Mouse (Mus musculus) heart, embryonic 10.5 days (tissue): Measurements from ENCODE around the gene Tbx6. TPM values are rescaled to one million over a fixed set of nuclear protein-coding genes. Genes with fewer than 3 reads are reported as not detected.

ENCODE experiments used
- DNase-seq: peaks from one replicate; pipeline ENCODE4 v3.0.0-alpha.2; 2017; ENCODE audit warnings: low spot score
- H3K27ac ChIP-seq: fragments of 300-500 bp; sonication (generic); 2 replicates; pipeline ENCODE4 v1.5.1; 2016; ENCODE audit warnings: mild to moderate bottlenecking
- H3K27me3 ChIP-seq: fragments of 300-500 bp; sonication (generic); 2 replicates; pipeline ENCODE4 v1.6.1; 2016; ENCODE audit warnings: mild to moderate bottlenecking; ENCODE audit not compliant: poor library complexity, insufficient read depth, severe bottlenecking
- H3K36me3 ChIP-seq: fragments of 300-500 bp; sonication (generic); 2 replicates; pipeline ENCODE4 v1.6.1; 2016; ENCODE audit warnings: mild to moderate bottlenecking, moderate library complexity
- H3K4me1 ChIP-seq: fragments of 300-500 bp; sonication (generic); 2 replicates; pipeline ENCODE4 v1.6.1; 2016; ENCODE audit warnings: mild to moderate bottlenecking
- H3K4me3 ChIP-seq: fragments of 300-500 bp; sonication (generic); 2 replicates; pipeline ENCODE4 v1.5.1; 2016; ENCODE audit warnings: mild to moderate bottlenecking, moderate library complexity
- H3K9me3 ChIP-seq: fragments of 300-500 bp; sonication (generic); 2 replicates; pipeline ENCODE4 v1.6.1; 2016; ENCODE audit warnings: mild to moderate bottlenecking, moderate library complexity
- WGBS: fragments of 180-500 bp; shearing (Covaris S2); methylation state at CpG from one replicate; pipeline ENCODE4 v1.1.7; 2016; 5-methylcytosine and 5-hydroxymethylcytosine counted together
- polyA plus RNA-seq: library from polyadenylated mRNA; unstranded; fragments of >200 nt; fragmentation: Nextera tagmentation; extraction: Ambion mirVana; gene quantifications from 2 replicates; pipeline ENCODE4 v1.2.1, GENCODE M21; 2016

Gene Tbx6
- polyA plus RNA-seq, 1 experiment from 2014 or later = 0.53 TPM

DNA sequence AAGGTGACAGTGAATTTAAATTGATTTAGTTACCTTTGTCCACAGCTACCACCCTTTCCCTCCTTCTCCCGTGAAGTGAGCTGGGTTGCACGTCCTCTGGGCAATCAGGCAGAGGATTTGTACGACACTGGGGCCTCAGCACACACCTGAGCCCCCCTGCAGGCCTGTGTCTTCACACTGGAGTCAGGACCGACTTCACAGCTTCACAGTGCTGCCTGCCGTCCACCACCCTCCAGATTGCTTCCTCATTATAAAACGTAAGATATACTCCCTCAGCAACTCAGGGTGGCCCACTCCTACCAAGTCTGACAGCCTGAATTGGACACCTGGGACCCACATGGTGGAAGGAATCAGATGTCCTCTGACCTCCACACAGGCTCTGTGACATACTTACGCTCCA, 22.7 kb upstream of the Tbx6 start:
- DNase-seq = no peak
- Histone ChIP-seq H3K9me3 (no peaks in the 10 kb centered on the region), H3K27ac (peak overlapping the region; percentile 97; the same call in 1 of the 2 replicates), H3K4me1 (peaks cover 48% of the 10 kb centered on the region), H3K4me3 (no peak overlapping the region), H3K27me3 (no peaks in the 10 kb centered on the region), H3K36me3 (peaks cover 11% of the 10 kb centered on the region)
- WGBS = 63% methylated on average over 7 of the region's 7 CpGs

DNA sequence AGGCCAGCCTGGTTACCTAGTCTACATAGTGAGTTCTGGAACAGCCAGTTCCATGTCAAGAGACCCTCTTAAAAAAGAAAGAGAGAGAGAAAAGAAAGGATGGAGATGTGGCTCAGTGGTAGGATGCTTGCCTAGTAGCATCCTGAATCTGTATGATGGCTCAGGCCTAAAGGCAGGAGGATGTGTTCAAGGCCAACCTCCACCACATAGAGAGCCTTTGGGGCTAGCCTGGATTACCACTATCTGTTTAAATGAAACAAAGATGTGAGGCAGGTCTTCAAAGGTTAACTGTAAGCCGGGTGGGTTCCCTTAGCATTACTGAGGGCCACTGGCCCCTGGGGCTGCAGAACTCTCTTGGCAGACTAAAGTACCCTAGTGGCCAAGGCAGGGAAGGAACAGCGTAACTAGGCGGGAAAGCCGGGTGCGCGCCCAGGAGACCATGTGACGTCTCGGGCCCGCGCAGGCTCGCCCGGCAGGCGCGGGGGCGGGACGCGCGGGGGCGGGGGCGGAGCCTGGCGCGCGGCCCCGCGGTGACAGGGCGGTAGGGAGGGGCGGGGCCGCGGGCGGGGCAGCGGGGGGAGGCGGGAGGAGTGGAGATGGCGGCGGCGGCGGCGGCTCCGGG, 22.1 kb upstream of the Tbx6 start, which contains the start of gene Mapk3:
Gene Mapk3, plus strand, starts transcription at position 552 of the 622 bp plus-strand sequence.
- Histone ChIP-seq H3K4me1 (peaks cover 54% of the 10 kb centered on the region), H3K27ac (peak within 1 kb of the TSS; percentile 97), H3K36me3 (peaks cover 17% of the 10 kb centered on the region), H3K4me3 (peak within 1 kb of the TSS; percentile 94), H3K27me3 (no peaks in the 10 kb centered on the region), H3K9me3 (no peaks in the 10 kb centered on the region)
- under 1% methylated on average over 34 of the region's 38 CpGs for WGBS
- peak; percentile 96 for DNase-seq

DNA sequence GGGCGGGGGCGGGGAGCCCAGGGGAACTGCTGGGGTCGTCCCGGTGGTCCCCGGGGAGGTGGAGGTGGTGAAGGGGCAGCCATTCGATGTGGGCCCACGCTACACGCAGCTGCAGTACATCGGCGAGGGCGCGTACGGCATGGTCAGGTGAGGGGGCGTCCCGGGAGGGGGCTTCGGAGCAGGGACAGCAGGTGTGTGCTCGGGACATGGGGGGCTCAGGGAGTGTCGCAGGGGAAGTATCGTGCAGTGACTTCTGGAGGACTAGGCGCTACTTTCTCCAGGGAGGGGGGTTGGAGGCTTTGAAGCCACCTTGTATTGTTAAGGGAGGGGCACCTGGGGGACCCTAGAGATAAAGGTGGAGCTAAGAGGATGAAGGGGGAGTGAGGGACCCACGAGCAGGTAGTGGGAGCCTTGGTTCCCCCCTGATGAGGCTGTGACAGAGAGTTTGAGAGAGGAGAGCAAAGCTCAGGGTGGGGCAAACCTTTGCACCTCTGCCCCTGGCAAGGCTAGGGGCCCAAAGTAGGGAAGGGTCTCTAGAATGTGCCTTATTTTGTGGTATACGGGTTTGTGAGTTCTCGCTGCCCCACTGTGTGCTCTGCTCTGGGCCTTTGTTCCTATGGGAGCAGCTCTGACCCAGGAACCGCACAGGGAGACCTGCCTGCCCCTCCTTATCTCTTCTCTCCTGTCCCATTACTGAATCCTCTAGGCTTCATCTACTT, 21.5 kb upstream of the Tbx6 start:
- Histone ChIP-seq H3K4me3 (peak overlapping the region; percentile 94), H3K36me3 (peaks cover 24% of the 10 kb centered on the region), H3K4me1 (peaks cover 61% of the 10 kb centered on the region), H3K9me3 (no peaks in the 10 kb centered on the region), H3K27ac (peak overlapping the region; percentile 97), H3K27me3 (no peaks in the 10 kb centered on the region)
- under 1% methylated on average over 22 of the region's 24 CpGs for WGBS
- DNase-seq = no peak

DNA sequence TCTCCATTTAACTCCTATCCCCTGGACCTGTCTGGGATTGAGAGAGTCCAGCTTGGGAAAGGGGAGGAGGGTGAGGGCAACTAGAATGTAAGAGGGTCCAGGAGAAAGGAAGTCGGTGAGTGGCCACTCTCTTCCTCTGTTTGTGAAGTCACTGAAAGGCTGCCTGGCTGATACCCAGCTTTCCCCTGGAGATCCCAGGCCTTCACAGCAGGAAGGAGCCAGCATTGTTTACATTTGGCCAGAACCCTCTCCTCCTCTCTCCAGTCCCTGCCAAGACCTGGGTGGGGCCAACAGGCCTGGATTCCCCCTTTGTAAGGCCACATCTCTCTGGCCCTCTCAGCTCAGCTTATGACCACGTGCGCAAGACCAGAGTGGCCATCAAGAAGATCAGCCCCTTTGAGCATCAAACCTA, 20.9 kb upstream of the Tbx6 start:
- H3K4me1 ChIP-seq = peaks cover 62% of the 10 kb centered on the region
- H3K9me3 ChIP-seq = no peaks in the 10 kb centered on the region
- no peaks in the 10 kb centered on the region for H3K27me3 ChIP-seq
- no peak for DNase-seq
- WGBS = 25% methylated on average over 3 of the region's 3 CpGs
- peak overlapping the region; percentile 97 for H3K27ac ChIP-seq
- H3K36me3 ChIP-seq = peaks cover 30% of the 10 kb centered on the region
- peak overlapping the region; percentile 94 for H3K4me3 ChIP-seq

DNA sequence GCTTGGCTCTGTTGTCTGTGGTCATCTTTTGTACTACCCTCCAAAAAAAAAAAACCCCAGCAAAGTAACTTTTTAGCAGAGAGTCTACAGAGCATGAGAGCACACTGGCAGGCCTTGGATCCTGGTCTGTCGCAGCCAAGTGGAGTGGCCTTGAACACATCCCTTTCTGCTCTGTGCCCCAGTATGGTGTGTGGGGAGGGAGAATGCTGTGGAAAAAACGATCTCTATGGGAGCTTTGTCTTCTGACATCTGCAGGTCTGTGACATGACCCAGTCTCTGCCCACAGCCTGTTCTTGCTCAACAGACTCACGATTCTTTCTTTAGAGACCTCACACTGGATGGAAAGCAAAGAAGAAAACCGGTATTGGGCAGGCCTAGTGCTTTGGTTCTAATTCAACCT, 20.3 kb upstream of the Tbx6 start:
- peaks cover 35% of the 10 kb centered on the region for H3K36me3 ChIP-seq
- peaks cover 66% of the 10 kb centered on the region for H3K4me1 ChIP-seq
- no peaks in the 10 kb centered on the region for H3K27me3 ChIP-seq
- DNase-seq = no peak
- H3K27ac ChIP-seq = peak overlapping the region; percentile 97
- peak overlapping the region; percentile 94 for H3K4me3 ChIP-seq
- H3K9me3 ChIP-seq = no peaks in the 10 kb centered on the region
- WGBS = 64% methylated on average over 4 of the region's 4 CpGs

DNA sequence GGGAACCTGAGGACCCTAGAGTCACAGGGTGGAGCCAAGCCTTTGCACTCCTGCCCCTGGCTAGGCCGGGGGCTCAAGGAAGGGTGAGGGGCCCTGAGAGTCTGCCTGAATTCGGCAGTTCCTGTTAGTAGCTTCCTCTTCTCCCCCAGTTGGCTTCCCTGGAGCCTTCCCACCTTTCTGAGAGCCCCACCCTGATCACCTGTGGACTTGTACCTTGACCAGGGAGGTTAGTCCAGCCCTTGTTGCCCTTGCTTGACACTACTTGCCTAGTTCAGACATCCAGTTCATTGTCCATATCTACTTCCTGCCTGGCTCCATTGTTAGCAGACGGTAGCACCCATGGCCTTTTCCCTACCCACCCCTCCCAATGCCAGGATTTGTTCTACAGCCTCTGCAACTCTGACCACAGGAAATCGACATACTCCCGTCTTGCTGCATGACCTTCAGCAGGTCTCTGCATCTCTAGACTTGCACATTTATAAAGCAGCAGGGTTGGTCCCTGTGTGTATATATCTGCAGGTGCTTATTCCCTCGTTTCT, 19.7 kb upstream of the Tbx6 start:
- no peak for DNase-seq

DNA sequence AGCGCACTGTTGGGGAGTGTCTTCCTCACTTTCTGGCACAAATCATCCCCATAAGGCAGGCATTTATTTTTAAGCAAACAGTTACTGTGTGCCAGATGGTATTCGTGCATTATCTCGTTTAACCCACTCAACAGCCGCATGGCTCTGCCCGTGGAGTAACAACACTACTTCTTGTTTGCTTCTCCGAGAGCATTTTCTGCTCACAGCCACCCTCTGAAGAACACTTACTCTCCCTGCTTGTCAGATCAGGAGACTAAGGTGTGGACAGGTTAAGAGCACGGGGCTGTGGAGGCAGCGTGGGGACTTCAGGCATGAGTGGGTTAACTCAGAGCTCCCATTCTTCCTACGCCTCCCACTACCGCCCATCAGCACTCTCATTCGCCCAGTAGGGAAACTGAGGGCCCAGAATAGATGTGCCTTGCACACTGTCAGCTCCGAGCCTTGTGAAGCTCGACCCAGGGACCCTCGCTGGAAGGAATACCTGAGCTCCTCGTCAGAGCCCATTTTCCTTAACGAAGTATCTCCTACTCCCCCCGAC, 18.7 kb upstream of the Tbx6 start:
- 57% methylated on average over 17 of the region's 17 CpGs for WGBS
- Histone ChIP-seq H3K4me3 (no peak overlapping the region), H3K27me3 (no peaks in the 10 kb centered on the region), H3K4me1 (peaks cover 66% of the 10 kb centered on the region), H3K9me3 (no peaks in the 10 kb centered on the region), H3K36me3 (peaks cover 51% of the 10 kb centered on the region), H3K27ac (peak overlapping the region; percentile 49; the same call in 1 of the 2 replicates)
- no peak for DNase-seq

More for the DNA sequence above, 19.7 kb upstream of the Tbx6 start:
- peak overlapping the region; percentile 97 for H3K27ac ChIP-seq
- peaks cover 66% of the 10 kb centered on the region for H3K4me1 ChIP-seq
- peaks cover 42% of the 10 kb centered on the region for H3K36me3 ChIP-seq
- H3K27me3 ChIP-seq = no peaks in the 10 kb centered on the region
- 71% methylated on average over 6 of the region's 6 CpGs for WGBS
- H3K9me3 ChIP-seq = no peaks in the 10 kb centered on the region
- H3K4me3 ChIP-seq = no peak overlapping the region; the same call in 1 of the 2 replicates

DNA sequence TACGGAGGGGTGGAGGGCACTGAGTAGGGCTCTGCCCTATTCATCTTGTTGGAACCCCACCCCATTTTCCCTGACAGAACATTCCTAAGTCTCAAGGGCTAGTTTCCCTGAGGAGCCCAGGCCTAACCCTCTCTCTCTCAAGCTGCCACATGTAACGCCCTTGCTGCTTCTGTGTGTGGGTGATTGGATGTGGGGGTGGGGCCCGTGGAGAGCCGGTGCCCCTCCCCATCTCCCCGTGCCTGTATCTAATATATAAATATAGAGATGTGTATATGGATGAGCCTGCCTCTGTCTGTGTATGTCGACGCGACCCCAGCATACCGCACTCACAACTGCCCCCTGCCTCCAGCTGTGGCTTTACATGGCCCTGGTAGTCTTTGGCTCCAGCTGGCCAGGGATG, 15.7 kb upstream of the Tbx6 start:
- H3K4me1 ChIP-seq = peaks cover 49% of the 10 kb centered on the region
- no peak overlapping the region for H3K4me3 ChIP-seq
- no peaks in the 10 kb centered on the region for H3K9me3 ChIP-seq
- WGBS = 81% methylated on average over 9 of the region's 9 CpGs
- peaks cover 81% of the 10 kb centered on the region for H3K36me3 ChIP-seq
- no peak for DNase-seq
- no peak overlapping the region for H3K27ac ChIP-seq
- no peaks in the 10 kb centered on the region for H3K27me3 ChIP-seq

DNA sequence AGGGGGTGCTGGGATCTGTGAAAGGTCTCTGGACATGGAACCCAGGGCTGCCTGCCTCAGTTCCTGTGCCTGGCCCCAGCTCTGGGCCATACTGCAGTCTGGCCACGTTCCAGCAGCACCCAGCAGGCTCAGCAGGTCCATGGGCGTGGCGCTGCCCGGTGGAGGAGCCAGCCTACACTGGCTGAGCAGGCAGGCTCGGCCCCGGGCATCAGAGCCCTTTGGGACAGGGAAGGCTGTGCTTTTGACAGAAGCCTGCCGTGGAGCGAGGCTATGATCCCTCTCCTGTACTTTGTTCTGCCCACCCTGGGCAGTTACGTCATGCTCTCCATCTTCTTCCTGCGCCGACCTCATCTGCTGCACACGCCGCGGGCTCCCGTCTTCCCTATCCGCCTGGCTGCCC, 15.1 kb upstream of the Tbx6 start, which contains the start of gene Gdpd3:
Gene Gdpd3, plus strand, starts transcription at position 134 of the 400 bp plus-strand sequence.
- WGBS = 90% methylated on average over 16 of the region's 16 CpGs
- peaks cover 86% of the 10 kb centered on the region for H3K36me3 ChIP-seq

DNA sequence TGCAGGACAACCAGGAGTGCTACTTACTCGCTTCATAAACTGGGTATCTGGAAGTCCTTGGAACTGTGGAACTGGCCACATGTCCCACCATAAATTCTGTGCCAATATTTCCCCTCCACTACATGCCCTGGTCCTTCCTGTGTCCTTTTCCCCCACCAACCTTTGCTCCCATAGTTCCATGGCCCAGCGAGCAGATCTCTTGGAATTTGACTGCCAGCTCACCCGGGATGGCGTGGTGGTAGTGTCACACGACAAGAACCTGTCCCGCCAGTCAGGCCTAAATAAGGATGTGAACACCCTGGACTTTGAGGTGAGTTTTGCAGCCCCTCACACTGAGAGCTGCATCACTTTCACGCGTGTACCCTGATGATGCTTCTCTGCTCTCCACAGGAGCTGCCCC, 14.3 kb upstream of the Tbx6 start:
- peaks cover 86% of the 10 kb centered on the region for H3K36me3 ChIP-seq
- no peaks in the 10 kb centered on the region for H3K27me3 ChIP-seq
- H3K27ac ChIP-seq = no peak overlapping the region
- H3K4me3 ChIP-seq = no peak overlapping the region
- no peak for DNase-seq
- no peaks in the 10 kb centered on the region for H3K9me3 ChIP-seq
- WGBS = 85% methylated on average over 8 of the region's 8 CpGs
- peaks cover 35% of the 10 kb centered on the region for H3K4me1 ChIP-seq

More for the DNA sequence above, 15.1 kb upstream of the Tbx6 start, which contains the start of gene Gdpd3:
- H3K27ac ChIP-seq = peak within 1 kb of the TSS; percentile 29; the same call in 1 of the 2 replicates
- DNase-seq = no peak
- peaks cover 42% of the 10 kb centered on the region for H3K4me1 ChIP-seq
- H3K4me3 ChIP-seq = no peak within 1 kb of the TSS
- H3K9me3 ChIP-seq = no peaks in the 10 kb centered on the region
- no peaks in the 10 kb centered on the region for H3K27me3 ChIP-seq

DNA sequence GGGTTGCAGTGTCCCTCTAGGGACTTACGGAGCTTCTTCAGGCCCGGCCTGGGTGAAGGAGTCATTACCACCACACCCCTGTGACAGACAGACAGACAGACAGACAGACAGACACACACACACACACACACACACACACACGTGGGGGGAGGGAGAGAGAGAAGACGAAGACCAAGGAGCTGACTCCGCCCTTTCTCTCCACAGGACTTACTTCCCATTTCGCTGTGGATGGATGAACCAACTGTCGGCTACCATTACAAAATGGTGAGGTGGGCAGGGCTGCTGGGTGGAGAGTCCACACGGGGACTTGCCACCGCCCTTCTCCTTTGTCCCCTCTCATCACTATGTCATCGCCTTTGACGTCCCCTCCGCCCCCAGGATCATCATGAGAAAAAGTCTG, 10.5 kb upstream of the Tbx6 start:
- no peak for DNase-seq
- 80% methylated on average over 12 of the region's 12 CpGs for WGBS
- Histone ChIP-seq H3K27me3 (no peaks in the 10 kb centered on the region), H3K9me3 (no peaks in the 10 kb centered on the region), H3K27ac (no peak overlapping the region), H3K36me3 (peaks cover 74% of the 10 kb centered on the region), H3K4me3 (no peak overlapping the region), H3K4me1 (peaks cover 6% of the 10 kb centered on the region)

DNA sequence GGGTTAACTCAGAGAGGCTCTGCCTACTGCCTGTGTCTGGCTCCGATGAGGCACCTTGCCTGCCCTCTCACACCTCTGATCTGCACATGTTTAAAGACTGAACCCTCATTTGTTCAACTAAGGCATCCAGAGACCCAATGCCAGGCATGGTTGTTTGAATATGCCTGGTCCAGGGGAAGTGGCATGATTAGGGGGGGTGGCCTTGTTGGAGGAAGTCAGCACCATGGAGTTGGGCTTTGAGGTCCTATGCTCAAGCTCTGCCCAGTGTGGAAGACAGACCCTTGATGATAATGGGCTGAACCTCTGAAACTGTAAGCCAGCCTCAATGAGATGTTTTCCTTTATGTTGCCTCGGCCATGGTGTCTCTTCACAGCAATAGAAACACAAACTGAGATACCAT, 7.9 kb upstream of the Tbx6 start:
- peaks cover 48% of the 10 kb centered on the region for H3K36me3 ChIP-seq
- WGBS = 82% methylated on average over 2 of the region's 2 CpGs
- no peak for DNase-seq

DNA sequence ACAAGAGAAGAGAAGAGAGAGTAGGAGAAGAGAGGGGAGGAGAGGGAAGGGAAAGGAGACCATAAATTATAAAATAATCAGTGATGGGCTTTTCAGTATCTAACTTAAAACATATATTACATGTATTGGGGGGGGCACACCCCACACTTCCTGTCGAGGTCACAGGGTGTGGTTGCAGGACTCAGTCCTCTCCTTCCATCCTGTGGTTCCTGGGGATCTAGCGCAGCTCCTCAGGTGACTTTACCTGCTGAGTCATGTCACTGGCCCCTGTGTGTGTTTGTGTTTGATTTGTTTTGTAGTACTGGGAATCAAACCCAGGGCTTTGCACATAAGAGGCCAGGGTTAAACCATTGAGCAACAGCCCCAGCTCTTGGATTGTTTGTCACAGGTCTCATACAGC, 6.8 kb upstream of the Tbx6 start:
- Histone ChIP-seq H3K4me3 (no peak overlapping the region), H3K36me3 (peaks cover 43% of the 10 kb centered on the region), H3K27ac (no peak overlapping the region), H3K4me1 (peaks cover 31% of the 10 kb centered on the region), H3K9me3 (no peaks in the 10 kb centered on the region), H3K27me3 (no peaks in the 10 kb centered on the region)
- 79% methylated on average over 2 of the region's 2 CpGs for WGBS
- DNase-seq = no peak

More for the DNA sequence above, 7.9 kb upstream of the Tbx6 start:
- Histone ChIP-seq H3K4me1 (peaks cover 31% of the 10 kb centered on the region), H3K27me3 (no peaks in the 10 kb centered on the region), H3K4me3 (no peak overlapping the region), H3K9me3 (no peaks in the 10 kb centered on the region), H3K27ac (no peak overlapping the region)
